Mouse (Mus musculus): Measurements from ENCODE around the gene Olfr983.

Gene Olfr983

DNA sequence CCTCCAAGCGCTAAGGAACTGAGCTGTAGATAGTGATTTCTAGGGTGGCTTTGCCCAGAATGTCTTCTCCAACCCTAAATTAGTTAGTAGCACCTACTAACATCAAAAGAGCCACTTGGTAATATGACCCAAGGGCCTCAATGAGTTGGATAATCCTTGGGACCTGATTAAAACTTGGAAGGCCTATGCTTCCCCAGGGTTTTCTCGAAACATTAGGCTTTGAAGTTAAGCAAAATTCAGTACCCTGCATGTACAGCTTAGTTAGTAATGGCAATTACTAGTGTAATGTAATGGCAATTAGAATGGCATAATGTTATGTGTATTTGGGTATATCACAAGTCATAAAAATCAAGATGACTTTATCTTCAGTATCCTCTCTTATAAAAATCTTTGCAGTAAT is at the start of gene Olfr983:
Olfr983 (minus strand) TSS at position 101 of the 400 bp plus-strand sequence.
- in situ Hi-C loops (cut with MboI), result no loop called here

DNA sequence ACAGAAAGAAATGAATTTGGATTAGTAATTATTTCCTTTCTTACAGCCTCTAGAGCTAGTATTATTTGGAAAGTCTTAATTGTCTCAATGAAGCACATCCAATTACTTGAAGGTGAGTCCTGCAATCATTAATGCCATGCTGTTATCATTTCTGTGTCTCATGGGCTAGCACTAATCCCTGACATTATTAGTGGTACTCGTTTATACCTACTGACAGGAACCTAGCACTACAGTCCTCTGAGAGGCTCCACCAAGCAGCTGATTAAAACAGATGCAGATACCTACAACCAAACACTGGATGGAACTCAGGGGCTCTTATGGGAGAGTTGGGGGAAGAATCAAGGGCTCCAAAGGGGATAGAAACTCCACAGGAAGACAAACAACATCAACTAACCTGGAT is 48.1 kb upstream of the Olfr983 start:
- in situ Hi-C loops (cut with MboI), result no loop called here

DNA sequence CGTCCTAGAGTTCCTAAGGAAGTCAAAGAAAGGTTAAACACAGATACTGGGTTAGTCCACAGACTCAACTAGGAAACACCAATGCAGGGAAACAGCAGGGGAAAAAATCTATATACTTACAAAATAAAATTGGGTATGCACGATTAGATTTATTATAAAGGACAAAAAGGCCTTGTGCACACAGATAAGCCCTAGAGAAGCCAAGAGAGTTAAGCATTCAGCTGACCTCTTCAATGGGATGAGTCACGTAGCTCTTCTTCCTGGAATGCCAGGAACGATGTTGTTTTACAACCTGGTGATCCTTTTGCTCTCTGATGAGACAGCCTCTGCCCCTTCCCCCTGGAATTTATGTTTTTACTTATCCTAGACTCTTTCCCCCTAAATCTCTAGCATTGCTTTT is 46.1 kb upstream of the Olfr983 start:
- in situ Hi-C loops (cut with MboI), result no loop called here

DNA sequence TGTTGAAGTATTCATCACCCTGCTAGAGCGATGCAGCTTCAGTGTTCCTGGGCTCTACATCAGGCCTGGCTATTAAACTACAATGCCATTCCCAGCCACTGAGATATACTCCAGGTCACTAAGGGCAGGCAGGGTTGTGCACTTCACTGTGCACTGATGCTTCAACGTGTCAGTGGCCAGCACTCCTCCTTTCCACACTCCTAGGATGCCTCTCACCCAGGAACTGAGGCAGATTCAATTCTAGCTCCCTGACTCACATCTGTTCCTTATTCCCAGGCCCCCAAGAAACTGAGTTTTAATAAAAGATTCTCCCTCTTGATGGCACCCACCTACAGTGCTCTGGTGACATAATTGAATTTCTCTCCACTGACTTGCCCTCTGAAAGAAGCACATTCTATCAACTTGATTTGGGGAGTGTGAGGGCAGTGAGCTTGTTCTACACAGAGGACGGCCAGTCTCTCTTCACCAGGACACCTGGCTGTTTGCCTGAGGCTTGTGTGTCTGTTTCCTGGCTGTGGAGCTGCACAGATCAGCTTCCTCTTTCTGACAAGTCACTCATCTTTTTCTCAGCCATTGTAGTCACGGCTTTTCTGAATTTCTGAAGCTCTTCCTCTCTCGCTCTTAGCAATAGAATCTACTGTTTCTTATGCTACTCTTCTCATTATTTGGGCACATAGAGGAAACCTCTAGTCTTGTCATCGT is 43.7 kb upstream of the Olfr983 start:
- in situ Hi-C loops (cut with MboI), result no loop called here

DNA sequence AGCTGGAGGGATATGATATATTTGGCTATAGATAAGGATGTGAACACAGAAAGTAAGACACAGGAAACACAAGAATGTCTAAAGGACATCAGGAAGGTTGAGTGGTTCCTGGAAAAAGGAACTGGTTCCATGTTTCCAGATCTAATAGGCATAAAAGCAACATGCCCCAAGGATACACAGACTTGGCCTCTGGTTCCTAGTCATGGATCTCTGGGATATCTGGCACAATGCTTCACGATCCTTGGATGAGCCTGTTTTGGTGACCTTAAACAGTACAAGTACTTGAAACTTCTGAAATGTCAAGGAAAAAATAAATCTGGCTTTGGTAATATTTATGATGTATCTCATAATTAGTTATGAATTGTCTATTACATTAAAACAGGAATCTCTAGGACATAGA is 37.2 kb upstream of the Olfr983 start:
- in situ Hi-C loops (cut with MboI), result no loop called here

DNA sequence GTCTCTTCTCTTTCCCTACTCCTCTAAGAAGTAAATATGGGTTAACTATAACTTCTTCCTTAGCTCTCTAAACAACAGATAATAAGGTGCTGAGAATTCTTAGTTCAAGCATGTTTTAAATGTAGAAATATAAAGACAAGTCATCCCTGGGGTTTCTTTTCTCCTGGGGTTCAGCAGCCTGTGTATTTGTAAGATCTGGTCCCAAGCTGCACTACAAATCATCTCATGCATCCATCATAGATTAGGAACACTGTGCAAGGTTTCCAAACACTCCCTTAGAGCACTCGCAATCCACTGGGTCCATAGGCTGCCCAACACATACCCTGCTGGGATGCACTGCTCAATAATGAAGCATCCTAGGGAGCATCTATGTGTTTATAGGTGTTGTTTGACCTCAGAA is 36.7 kb upstream of the Olfr983 start, which contains the start of gene Olfr985:
Olfr985 (minus strand) TSS at position 101 of the 400 bp plus-strand sequence.
- in situ Hi-C loops (cut with MboI), result no loop called here

DNA sequence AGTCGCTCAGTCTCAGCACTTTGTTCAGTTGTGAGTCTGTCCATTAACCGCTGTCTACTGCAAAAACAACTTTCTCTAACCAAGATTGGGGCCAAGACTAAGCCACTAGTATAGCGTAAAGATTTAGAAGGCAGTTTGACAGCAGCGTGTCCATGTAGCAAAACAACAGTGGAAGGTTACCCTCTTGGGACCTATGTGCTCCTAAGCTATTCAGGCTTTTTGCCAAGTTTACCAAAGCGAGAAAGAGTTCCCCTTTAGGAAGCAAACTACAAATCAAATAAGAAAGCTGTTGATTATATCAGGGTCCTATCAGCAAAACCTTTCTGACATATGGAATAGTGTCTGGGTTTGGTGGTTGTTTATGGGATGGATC is 23.9 kb upstream of the Olfr983 start:
- in situ Hi-C loops (cut with MboI), result no loop called here

DNA sequence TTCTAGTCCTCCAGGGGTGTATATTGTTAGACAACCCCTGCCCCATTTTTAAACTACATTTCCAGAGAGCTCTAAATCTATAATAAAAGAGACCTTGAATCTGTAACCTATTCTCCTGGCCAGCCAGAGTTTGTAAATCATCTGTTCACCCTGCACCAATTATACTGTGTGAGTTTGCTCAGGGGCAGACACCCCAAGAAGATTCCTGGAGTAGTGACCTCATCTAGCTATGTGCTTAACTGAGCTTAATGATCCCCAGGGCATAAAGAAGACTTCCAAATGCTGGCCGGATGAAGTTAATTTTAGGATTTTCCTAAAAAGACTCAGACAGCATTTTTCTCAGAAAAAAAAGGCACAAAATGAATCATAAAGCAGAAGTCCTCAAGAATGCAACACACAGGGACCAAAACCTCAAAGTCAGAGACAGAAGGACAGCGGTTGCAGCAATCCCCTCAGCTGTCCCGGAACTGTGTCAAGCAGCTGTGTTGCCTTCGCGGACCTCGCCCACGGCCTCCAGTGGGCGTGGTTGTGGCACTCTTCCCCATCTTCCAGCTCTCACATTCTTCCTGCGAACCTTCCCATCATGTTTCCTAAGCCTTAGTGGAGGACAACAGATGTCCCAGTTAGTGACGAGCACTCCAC is 23.4 kb upstream of the Olfr983 start:
- in situ Hi-C loops (cut with MboI), result no loop called here

DNA sequence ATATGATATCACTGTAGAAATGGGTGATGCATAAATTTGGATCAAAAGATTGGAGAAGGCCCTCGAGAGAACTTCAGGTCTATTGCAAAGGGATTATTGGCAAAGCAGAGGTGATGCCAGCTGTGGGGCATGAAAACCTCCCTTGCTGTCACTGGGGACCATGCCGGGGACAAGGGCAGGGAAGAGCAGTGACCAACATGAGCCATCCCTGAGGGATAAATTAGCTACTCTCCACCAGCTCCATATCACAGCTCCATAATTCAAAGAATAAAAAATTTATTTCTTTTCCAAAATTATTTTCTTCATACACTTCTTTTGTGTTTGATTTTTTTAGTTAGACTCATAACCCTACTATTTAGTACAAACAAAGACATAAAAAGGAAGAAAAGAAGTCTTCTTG is 20.7 kb upstream of the Olfr983 start, which contains the start of gene Olfr984:
Olfr984 (minus strand) TSS at position 101 of the 400 bp plus-strand sequence.
- in situ Hi-C loops (cut with MboI), result no loop called here

DNA sequence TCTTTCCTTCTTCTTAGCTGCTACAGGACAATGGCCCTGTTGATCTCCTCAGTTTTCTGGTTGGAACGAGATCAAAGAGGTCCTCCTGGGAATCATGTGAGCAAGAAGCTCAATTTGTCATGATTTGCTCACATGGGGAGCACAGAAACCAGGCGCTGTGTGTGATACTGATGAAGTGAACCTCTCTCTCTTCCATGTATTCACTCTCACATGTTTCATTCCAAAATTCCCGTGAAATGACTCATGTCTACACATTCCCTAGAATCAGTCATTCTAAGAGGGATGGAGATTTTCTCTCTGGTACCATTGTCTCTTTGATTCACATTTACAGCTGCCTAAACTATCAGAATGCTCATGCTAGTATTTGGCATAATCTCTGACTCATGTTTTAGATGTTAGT is 1.4 kb upstream of the Olfr983 start:
- in situ Hi-C loops (cut with MboI), result no loop called here

DNA sequence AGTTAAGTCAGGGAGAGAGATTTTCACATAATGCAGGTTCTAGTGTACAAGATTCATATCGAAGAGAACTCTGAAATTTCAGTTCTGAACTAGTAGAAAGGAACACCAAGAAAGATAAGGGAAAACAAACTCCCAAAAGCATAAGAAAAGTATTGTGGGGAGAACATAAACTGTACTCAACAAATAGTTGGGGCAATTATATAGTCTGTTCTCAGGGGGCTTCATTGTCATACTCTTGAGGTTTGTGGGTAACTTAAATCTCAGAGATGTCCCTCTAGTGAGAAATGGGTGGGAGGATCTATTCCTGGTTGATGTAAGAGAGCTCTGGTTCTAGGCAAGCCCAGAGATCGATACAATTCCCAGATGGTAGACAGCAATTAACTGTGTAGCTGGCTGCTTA is 19.9 kb downstream of the Olfr983 start, which contains the start of gene Olfr982:
Olfr982 (plus strand) TSS at position 301 of the 400 bp plus-strand sequence.
- in situ Hi-C loops (cut with MboI), result no loop called here

DNA sequence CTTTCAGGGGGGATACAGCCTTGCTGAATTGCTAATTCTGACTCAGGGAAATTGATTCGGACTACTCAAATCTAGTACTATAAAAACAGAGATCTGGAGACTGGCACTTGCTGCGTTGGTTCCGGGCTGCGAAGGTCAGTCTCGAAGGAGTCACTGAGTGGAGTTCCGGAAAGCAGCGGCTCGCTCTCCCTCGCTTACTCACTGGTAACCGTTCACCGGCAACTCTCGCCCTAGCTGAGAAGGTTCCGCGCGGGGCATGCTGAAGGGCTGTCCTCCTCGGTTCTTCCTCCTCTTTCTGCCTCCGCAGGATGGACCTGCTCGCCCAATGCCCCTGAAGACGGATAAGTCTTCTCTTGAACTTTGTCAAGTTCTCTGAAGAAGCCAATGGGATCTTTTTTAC is 43.3 kb downstream of the Olfr983 start:
- in situ Hi-C loops (cut with MboI), result no loop called here
